Mouse (Mus musculus) adrenal gland, adult 18-20 months (tissue): ENCODE results near the gene Pcyt1a. TPM values are rescaled to one million over a fixed set of nuclear protein-coding genes. Genes with fewer than 3 reads are reported as not detected.

Source experiments
- DNase-seq, 2 experiments: peaks; one replicate each; pipeline ENCODE4 v3.0.0; 2021 to 2022; ENCODE audit warnings: low spot score in 2 of 2
- long read RNA-seq, 2 experiments: library from polyadenylated mRNA; stranded (forward); transcript quantifications; one replicate each; pipeline ENCODE4 v2.0.0; 2021
- total RNA-seq, 2 experiments: library from RNA; stranded (reverse); gene quantifications; 1 replicate in 1 of 2; 2 replicates in 1 of 2; pipeline ENCODE4 v1.2.3; 2021

The Pcyt1a gene
- 10 to 100 TPM; 74.2 to 88.0 TPM for total RNA-seq
- long read RNA-seq, experiment 1, full-length matches to known transcripts, result 17 of 22 reads
- long read RNA-seq, experiment 1, partial matches to known transcripts, result 1 of 22 reads
- long read RNA-seq, experiment 1, other reads (novel, unspliced or antisense), result 4 of 22 reads
- long read RNA-seq, experiment 2, full-length matches to known transcripts, result 15 of 32 reads
- long read RNA-seq, experiment 2, partial matches to known transcripts, result 4 of 32 reads
- long read RNA-seq, experiment 2, other reads (novel, unspliced or antisense), result 13 of 32 reads

DNA sequence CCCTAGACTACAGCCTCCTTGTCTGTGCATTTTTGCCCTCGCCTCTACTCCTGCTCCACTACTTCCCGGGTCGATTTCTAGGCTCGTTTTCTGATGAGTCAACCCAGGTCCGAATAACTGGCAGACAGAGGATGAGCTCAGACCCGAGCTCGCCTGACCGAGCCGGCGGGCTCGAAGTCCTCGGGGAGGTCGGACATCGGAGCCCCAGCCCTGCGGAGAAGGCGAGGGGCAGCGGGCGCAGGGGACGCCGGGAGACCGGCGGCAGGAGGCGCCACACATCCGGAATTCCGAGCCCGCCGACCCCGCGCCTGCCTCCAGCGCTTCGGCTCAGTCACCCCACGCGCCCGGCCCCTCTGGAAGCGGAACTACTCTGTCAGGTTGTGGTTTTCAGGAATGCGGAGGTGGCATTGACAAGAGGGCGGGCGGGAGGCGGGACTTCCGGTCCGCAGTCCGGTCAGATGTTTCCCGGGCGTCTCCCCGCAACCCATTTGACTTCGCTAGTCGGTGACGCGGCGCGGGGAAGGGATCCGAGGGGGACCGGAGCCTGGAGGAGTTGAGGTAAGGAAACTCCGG is at the start of gene Pcyt1a:
Pcyt1a (plus strand) TSS at position 448 of the 573 bp plus-strand sequence.
- peak; percentile 85 for DNase-seq

DNA sequence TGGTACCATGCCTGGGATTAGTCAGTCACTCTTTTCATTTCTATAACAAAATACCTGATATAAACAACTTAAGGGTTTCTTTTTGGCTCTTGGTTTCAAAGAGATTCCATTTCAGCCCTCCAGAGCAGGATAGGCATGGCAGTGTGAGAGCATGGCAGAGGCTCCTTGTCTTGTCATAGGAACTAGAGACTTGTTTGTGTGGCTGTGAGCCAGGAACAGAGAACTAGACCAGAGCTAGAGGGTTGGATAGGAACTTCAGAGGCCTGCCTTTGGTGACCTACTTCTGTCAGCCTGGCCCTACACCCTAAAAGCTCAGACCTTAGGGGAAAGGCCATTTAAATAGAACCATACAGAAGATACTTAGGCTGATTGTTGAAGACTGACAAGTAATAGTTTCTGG is 47.8 kb upstream of the Pcyt1a start:
- no peak for DNase-seq

DNA sequence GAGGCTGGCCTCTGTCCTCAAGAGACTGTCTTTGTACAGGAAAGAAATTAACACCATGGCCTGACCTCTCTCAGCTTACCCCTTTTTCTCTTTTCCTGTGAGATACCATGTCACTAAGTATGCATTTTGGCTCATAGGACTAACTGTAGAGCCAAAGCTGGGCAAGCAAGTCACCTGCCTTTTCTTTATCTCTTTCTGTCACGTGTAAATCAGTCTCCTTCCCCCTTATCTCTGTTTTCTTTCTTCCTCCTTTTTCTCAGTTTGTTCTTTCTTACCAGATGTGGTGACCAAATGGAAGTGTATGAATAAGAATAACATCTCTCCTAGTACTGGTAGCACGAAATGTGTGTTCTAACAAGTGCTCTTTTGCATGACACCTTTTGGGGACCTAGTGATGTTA is 45.8 kb upstream of the Pcyt1a start:
- no peak for DNase-seq

DNA sequence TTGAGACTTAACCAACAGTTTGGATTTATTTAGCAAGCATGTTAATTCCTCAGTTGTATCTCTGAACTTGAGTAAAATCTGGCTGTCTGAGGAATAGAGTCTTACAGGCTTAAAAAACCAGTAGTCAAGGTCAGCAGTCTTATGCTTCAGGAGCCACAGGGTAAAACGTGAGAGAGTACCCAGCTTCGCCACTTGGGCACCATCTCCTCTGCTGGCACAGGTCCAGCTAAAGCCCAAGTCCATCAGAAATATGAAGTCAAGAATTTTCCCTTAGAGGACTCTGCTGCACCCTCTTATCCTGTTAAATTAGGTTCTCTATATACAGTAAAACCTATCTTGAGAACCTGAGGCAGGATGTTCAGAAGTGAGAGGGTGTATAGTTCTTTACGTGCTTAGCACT is 43.9 kb upstream of the Pcyt1a start:
- no peak for DNase-seq

DNA sequence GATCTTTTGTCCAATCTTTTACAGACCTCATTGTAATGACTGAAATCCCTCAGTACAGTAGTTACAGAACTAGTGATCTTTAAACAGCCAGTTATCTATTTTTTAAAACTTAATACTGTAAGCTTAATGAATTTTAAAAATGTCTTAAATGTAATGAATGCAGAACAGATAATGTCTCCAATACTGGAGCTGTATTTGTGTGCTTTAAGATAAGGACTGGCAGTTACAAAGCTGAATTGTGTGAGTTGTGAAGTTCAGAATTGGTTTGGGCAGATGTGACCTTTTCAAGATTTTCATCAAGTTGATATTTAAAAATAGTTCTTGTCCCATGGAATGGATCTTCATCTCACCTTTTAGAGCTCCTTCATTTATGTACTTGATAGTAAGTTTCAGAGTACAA is 41.7 kb upstream of the Pcyt1a start:
- DNase-seq, result no peak

DNA sequence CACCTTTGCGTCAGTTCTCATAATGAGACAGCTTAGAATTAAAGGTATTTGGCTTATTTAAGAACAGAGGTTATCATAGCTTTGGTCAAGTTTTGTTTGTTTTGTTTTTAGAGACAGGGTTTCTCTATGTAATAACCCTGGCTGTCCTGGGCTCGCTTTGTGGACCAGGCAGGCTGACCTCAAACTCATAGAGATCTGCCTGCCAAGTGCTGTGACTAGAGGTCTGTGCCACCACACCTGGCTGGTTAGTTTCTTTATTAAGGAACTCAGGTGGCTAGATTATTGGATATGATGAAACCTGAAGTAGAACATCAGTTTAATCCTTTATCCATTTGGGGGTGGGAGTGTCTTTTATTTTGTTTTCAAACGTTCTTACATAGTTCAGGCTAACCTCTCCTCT is 40.9 kb upstream of the Pcyt1a start:
- DNase-seq, result no peak

DNA sequence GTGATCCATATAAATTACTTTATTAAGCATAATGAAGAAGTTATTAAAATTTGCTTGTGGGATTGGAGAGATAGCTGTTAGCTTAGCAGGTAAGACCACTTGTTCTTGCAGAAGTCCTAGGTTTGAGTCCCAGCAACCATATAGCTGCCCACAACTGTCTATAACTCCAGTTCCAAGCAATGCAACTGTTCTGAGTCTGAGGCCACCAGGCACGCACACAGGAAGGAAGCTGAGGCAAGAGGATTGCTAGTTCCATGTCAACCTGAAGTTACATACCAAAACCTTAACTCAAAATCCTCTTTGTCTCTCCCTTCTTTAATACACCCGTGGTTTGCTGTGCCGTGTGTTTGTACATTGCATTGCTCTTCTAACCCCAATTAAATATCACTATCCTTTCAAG is 39.8 kb upstream of the Pcyt1a start:
- DNase-seq, result no peak

DNA sequence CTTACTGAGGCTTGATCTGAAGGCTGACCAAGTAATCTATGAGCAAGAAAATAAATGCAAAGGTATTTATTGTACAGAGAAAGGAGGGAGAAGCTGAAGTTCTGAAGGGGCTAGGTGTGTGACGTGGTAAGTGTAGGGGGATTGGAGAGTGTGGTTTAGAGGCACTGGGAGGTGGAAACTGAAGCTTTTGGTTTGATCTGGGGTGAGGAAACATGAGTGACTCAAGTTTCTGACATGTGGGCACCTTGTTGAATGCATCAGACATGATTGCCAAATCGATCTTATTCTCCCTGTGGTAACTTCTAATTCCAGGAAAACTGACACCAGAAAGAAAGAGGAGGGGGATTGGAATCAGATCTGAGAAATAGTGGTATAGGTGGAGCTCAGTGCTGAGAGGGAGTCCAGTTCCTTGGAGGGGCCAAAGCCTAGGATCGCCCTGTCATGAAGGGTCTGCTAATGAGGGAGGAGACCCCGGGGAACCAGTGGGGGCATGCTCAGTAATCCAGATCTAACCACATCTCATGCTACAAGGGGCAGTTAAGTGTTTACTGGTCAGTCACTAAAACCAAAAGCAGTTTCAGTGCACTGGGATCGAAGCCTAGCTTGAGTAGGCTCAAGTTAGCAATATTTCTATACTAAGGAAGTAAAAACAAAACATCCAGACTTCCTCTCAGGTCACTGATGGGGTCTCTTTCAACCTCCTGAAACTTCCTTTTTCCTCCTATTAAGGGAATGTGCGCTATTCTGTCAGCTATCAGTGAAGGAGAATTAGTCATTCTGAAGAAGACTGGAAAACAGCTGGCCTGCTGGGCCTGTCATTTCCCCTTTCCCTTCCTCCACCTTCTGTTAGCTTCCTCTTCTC is 34.8 kb upstream of the Pcyt1a start:
- DNase-seq, result no peak

DNA sequence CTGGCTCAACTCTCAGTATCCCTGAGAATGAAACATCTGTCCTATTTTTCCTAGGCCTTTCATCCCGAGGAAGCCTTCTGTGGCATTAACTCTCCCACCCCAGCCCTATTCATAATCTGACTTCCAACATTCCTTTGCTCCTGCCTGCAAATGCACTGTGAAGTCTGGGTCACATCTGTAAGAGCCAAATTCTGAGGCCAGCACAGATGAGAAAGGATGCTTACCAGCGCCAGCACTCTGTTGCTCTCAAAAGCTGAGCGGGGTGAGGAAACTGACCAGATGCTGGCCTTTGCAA is 34.2 kb upstream of the Pcyt1a start:
- DNase-seq, result no peak

DNA sequence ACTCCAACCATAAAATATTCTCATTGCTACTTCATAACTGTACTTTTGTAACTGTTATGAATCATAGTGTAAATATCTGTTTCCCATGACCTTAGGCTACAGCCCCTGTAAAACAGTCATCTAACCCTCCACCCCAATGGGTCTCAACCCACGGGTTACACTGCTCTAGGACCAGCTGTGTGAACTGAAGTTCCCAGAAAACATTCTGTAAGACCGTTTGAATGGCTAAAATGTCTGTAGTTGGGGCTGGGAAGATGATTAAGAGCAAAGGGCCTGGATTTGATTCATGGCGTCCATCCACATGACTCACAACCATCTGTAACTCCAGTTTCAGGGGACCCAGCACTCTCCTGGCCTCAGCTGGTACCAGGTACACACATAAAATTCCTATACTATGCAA is 32.5 kb upstream of the Pcyt1a start:
- peak in 1 of 2 experiments; percentile 12 for DNase-seq

DNA sequence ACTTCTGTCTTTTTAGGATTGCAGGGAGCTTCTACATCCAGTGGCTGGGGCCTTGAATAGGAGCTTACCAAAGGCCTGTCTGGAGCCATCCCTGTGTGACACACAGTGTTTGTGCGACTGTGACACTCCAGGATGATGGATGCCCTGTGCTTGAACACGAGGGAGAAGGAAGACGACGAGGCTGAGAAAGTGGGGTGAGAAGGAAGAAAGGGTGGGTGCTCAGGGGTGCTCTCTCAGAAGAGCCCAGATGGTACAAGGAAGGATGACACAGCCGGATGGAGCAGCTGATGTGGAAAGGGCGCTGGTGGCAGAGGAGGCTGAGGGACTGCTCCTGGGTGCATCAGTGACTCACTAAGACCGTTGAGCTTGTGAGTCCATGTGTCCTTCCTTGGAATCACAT is 30.5 kb upstream of the Pcyt1a start, which contains the start of gene Tm4sf19:
Tm4sf19 (plus strand) TSS at position 240 of the 400 bp plus-strand sequence.
- DNase-seq, result no peak

DNA sequence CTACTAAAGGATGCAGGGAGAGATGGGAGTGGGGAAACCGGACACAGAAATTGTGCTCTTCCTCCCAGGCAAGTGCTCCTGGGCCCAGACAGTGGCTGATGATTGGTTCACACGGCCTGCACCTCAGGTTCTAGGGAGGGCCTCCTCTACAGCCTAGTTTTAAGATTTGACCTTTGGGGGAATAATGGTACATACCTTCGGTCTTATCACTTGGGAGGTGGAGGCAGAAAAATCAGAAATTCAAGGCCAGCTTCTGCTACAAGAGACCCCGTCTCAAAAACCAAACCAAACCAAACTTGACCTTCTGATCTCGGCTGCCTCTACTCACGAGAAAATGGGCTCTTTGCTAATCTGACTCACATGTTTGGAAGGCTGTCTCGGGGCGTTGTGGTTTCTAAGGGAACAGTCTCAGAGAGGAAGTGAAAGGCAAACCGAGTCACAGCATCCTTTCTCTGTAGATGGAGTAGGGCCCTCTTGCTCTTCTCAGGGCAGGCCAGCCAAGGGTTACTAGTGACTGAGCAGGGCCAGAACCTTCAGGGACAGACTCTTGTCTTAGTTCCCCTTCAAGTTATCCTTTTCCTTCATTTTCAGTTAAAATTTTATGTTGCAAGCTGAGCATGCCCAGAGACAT is 29.3 kb upstream of the Pcyt1a start:
- DNase-seq, result no peak

DNA sequence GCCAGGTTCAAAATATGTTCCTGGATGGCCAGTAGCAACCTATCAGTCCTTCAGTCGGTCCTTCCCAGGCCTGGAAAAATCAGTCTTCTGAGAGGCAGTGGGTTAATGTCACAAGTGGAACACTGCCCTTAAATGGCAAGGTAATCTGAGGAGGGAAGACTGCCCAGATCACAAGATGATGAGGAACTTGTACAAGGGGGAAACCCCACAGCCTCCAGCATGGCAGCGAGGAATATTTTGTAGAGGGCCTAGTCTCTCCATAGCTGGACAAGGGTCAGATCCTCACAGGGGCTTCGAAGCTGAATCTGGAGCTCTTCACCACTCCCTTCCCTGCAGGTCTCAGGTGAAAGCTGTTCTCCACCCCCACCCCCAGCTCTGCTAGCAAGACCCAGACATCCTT is 27.9 kb upstream of the Pcyt1a start:
- DNase-seq, result no peak

DNA sequence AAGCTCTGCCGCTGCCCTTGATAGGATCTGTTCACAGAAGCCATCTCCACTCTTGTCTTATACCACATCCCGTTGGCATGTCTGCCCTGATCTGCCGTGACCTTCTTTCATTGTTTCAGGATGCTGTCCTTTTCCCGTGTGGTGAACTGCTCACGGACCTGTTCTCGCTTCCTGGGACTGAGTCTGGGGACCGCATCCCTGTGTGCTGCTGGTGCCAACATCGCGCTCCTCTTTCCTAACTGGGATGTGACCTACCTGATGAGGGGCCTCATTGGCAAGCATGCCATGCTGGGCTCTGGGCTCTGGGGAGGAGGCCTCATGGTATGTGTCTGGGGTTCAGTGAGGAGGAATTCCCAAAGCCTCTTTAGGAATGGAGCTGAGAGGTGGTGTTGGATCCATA is 25.0 kb upstream of the Pcyt1a start:
- DNase-seq, result no peak

DNA sequence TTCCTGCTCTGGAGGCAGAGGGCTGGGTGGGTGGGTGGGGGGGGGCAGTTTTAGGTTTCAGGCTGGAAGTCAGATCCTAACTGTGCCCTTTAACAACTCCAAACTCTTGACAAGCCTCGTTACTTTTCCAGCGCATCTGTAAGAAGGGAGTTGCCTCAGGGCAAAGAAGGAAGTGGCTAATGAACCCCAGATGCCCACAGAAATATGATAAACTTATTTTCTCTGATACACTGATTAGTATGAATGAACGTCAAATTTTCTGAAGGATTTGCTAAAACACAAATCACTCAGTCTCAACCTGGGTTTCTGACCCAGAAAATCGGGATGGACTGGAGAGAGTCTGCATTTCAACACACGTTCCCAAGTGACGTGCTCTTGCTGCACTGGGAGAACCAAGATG is 24.1 kb upstream of the Pcyt1a start:
- no peak for DNase-seq

DNA sequence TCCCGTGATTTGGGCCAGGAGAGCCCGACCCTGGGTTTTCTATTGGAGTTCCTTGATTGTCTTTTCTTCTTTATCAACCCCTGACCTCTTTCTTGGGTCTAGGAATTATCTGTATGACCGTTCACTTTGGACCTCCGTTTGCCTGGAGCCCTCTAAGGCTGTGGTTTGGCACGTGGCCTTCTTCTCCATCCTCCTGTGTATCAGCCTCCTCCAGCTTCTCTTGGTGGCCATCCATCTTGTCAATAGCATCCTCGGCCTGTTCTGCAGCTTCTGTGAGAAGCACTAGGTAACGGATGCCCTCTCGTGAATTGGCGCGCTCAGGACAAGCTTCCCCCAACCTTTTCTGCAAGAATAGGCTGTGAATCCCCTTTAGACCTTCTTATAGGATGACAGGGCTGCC is 23.0 kb upstream of the Pcyt1a start:
- DNase-seq, result no peak

DNA sequence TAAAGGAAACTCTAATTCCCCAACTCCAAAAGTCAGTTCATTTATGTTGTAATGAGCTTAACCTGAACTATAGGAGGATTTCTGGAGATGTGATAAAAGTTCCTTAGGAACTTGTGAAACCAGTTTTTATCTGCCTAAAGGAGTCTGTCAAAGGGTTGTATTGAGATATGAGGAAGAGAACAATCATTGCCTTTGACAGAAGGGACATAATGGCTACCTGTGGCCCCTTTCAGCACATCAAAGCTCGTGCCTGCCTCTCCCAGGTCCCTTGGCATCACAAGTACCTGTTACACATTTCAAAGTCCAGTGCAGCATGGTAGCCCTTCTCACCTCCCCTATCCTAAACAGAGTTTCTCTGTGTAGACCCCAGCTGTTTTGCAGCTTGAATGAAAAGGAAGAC is 13.3 kb upstream of the Pcyt1a start:
- DNase-seq, result no peak

DNA sequence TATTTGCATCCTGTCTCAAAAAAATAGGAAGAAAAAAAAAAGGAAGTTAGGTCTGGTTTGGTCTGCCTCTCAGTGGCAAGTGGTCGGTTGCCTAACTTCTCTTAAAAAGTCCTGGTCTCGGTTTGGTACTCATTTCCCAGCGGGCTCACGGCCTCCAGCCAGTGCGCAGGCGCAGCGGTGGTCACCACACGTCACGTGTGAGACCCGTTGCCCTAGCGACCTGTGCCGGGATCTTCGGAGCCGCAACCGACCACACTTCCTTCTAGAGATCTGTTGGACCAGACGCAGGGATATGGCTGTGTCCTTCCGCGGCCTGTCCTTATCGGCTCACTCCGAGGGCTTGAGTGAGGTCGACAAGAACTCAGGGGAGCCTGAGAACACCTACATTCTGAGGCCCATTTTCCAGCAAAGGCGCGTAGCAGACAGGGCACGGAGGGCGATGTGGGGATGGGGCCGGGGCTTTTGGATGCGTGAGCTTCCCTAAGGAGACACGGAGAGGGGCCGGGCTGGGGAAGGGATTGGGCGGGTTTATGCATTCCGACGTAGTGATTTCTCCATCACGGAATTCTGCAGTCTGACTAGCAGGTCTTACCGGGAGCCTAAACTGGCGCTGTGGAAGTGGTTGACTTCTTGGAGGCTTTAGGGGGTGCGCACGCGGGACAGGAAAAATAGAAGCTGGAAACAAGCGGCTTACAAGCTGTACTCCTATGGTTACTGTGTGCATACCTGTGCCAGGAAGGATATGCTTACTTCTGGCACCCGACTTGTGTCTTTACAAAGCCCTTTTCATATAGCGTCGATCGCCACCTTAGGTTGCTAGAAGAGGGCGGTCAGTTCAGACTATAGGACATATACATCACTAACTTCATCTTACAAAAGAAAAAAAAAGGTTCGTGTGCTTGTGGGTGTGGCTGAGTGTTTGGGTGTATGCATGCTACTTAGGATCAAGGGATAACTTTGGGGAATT is 10.9 kb upstream of the Pcyt1a start, which contains the start of gene Tctex1d2:
Tctex1d2 (plus strand) TSS at position 186 of the 967 bp plus-strand sequence.
- DNase-seq, result peak; percentile 90 to 93

DNA sequence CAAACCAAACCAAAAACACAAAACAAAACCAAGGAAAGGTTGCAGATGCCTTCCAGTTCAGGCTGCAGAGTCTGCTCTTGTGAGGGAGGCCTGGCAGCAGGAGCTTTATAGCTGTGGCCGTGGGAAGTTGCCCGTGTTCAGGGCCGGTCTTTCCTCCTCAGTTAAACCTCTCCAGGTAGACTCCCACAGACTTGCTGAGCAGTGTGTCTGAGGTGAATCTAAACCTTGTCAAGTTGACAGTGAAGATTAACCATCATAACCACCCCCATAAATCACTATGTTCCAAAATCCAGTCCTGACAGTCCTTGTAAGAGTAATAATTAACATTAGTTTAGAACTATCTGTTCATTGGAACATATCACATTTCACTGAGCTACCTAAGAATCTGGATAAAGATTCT is 3.2 kb upstream of the Pcyt1a start:
- no peak for DNase-seq

DNA sequence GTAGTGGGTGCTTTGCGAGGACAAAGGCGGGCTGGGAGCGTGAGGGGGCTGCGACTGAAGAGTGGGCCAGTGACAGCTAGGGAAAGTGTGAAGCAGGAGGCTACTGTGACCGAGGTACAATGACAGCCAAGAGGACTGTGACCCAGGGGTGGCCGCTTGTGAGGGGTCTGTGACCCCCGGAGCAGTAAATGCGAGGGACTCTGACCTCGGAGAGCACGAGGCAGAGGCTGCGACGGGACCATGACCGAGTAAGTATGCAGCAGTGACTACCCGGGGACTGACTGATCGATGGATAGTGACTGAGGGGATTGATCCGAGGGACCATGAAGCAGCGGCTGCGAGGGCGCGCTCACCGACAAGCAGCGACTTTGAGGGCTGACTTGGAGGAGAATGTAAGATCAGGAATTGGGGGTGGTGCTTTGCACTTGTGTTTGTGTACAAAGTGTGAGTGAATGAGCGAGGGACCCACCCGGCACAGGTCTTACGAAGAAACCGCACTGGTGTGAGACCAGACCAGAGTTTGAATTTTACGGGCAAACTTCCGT is 398 bp downstream of the Pcyt1a start:
- DNase-seq, result peak in 1 of 2 experiments; percentile 33
